Mouse (Mus musculus): ENCODE results near the gene Nlgn1.

DNA sequence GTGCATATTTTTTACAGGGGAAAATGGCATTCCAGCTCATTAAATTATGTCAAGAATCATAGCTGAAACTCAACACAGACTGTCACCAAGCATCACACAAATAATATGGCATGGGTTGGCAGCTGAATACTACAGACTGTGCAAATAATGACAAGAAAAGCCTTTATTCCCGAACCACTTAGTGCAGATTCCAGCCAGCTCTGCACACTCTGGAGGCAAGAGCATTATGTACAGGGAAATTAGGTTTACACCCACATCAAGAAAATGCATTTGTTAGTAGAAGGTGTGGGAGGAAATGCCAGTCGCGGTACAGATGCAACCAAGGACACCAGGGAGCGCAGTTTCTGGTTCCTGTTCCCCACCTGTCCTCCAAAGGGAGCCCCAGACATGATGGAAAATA, 558.4 kb downstream of the Nlgn1 start:
- TF ChIP-seq CTCF (IDR thresholded peaks at IDR 0.05; ENCODE audit: control insufficient read depth, insufficient read depth, insufficient replicate concordance, low read depth, low read length) (no peak), POLR2A (IDR thresholded peaks at IDR 0.05; ENCODE audit: control insufficient read depth, low read depth, low read length) (no peak)
